8 mouse cellular contexts compared by ENCODE assay signal in genomic region chr9:119982956-119983551, GRCm38 (mm10). TPM values are rescaled to one million over a fixed set of nuclear protein-coding genes. Genes with fewer than 3 reads are reported as not detected.
DNase-seq lines count a peak whose midpoint lies in the region; ATAC-seq and TF ChIP-seq lines count a peak whose summit lies in the region.

No protein-coding gene starts in this region.

- no peak for TF ChIP-seq CTCF in embryonic fibroblast, embryonic 13.5 days (IDR thresholded peaks at IDR 0.05; ENCODE audit: borderline replicate concordance, insufficient read depth, low read length)

- H3K27ac ChIP-seq in embryonic fibroblast, embryonic 13.5 days (ENCODE audit: insufficient read depth, low read length): peak overlapping the region; percentile 97
- H3K27ac ChIP-seq in limb, embryonic 11.5 days (replicated peaks; ENCODE audit: low read depth, low read length): no peak overlapping the region
- no peak overlapping the region for H3K27ac ChIP-seq in midbrain, embryonic 12.5 days (replicated peaks)

- H3K4me2 ChIP-seq in limb, embryonic 11.5 days (ENCODE audit: low read depth, severe bottlenecking): peak overlapping the region; percentile 96
- H3K4me2 ChIP-seq in midbrain, embryonic 12.5 days (replicated peaks): peak overlapping the region; percentile 85

- H3K4me1 ChIP-seq in embryonic fibroblast, embryonic 13.5 days (ENCODE audit: control insufficient read depth, insufficient read depth, low read length): peaks cover 17% of the 10 kb centered on the region
- peaks cover 52% of the 10 kb centered on the region for H3K4me1 ChIP-seq in limb, embryonic 11.5 days (ENCODE audit: control insufficient read depth, insufficient read depth, low read length)
- peaks cover 47% of the 10 kb centered on the region for H3K4me1 ChIP-seq in midbrain, embryonic 12.5 days

- DNase-seq in embryo, embryonic 9.5 days (ENCODE audit: extremely low spot score): peak; percentile 33
- DNase-seq in embryo, embryonic 10.5 days (ENCODE audit: low spot score): no peak
- DNase-seq in heart, postnatal 25 days (ENCODE audit: low spot score): peak; percentile 53
- DNase-seq in limb, embryonic 11.5 days (ENCODE audit: low spot score): peak; percentile 34
- peak; percentile 75 to 87 for DNase-seq in thymus, adult 18-20 months

- H3K9ac ChIP-seq in limb, embryonic 11.5 days (ENCODE audit: low read length): peak overlapping the region; percentile 42
- peak overlapping the region; percentile 52 for H3K9ac ChIP-seq in midbrain, embryonic 12.5 days (replicated peaks)

- H3K4me3 ChIP-seq in embryonic fibroblast, embryonic 13.5 days (ENCODE audit: insufficient read depth, low read length): peak overlapping the region; percentile 76
- peak overlapping the region; percentile 64 for H3K4me3 ChIP-seq in limb, embryonic 11.5 days (ENCODE audit: low read depth, low read length)
- peak overlapping the region; percentile 57 for H3K4me3 ChIP-seq in midbrain, embryonic 12.5 days

- intact Hi-C loops in heart, postnatal 25 days (cut with DNase I): loop anchor here (2.0 kb wide), 2 partner anchors 18 to 28 kb away; no protein-coding TSS in a partner anchor

- peak; percentile 22 for ATAC-seq in activated CD4-positive, CD25-positive, alpha-beta regulatory T cell, adult 4 months
- ATAC-seq in limb, embryonic 11.5 days (ENCODE audit: insufficient number of reproducible peaks, low FRiP score, low TSS enrichment, low read depth): 0 out of 2 replicates have a peak, but pooled peaks have one; percentile 2
- ATAC-seq in midbrain, embryonic 12.5 days (ENCODE audit: low FRiP score, low read depth): peak; percentile 31; the same call in 1 of the 2 replicates

- TF ChIP-seq POLR2A in embryonic fibroblast, embryonic 13.5 days (IDR thresholded peaks at IDR 0.05; ENCODE audit: low read depth, low read length): no peak

- WGBS in limb, embryonic 11.5 days: 0% methylated on average over 40 of the region's 48 CpGs
- WGBS in midbrain, embryonic 12.5 days: under 1% methylated on average over 47 of the region's 48 CpGs

- no peaks in the 10 kb centered on the region for H3K36me3 ChIP-seq in limb, embryonic 11.5 days (ENCODE audit: control insufficient read depth, insufficient read depth, low read length)
- H3K36me3 ChIP-seq in midbrain, embryonic 12.5 days: no peaks in the 10 kb centered on the region

- H3K27me3 ChIP-seq in limb, embryonic 11.5 days (ENCODE audit: control insufficient read depth, insufficient read depth, low read length): no peaks in the 10 kb centered on the region
- peaks cover 46% of the 10 kb centered on the region for H3K27me3 ChIP-seq in midbrain, embryonic 12.5 days

- no peaks in the 10 kb centered on the region for H3K9me3 ChIP-seq in limb, embryonic 11.5 days (ENCODE audit: control insufficient read depth, low read length)
- H3K9me3 ChIP-seq in midbrain, embryonic 12.5 days: no peaks in the 10 kb centered on the region

RNA-seq across cellular contexts. Expression of gene Csrnp1, which starts 1.4 kb away (rescaled TPM):
- 10 to 100 TPM; 29.0 to 41.9 TPM for polyA plus RNA-seq in activated CD4-positive, CD25-positive, alpha-beta regulatory T cell, adult 4 months (2017; shearing (Covaris generic))
- 17.7 and 20.1 TPM in 2 replicates for polyA plus RNA-seq in embryonic fibroblast, embryonic 13.5 days (2011; ENCODE audit: insufficient read length, low read depth, missing spikeins)
- total RNA-seq in heart, postnatal 25 days (2021): 10 to 100 TPM in 1 of 2 experiments, 1 to 10 TPM in 1; 10.0 to 13.3 TPM
- polyA plus RNA-seq in limb, embryonic 11.5 days (2014; fragmentation: Nextera tagmentation; extraction: Ambion mirVana): 1.5 and 1.6 TPM in 2 replicates
- polyA plus RNA-seq in midbrain, embryonic 12.5 days (2016; fragmentation: Nextera tagmentation; extraction: Ambion mirVana): 0.89 and 1.5 TPM in 2 replicates

RNA-seq across cellular contexts. Expression of gene Xirp1, which starts 40.3 kb away (rescaled TPM):
- polyA plus RNA-seq in activated CD4-positive, CD25-positive, alpha-beta regulatory T cell, adult 4 months (2017; shearing (Covaris generic)): not detected
- not detected in 2 replicates for polyA plus RNA-seq in embryonic fibroblast, embryonic 13.5 days (2011; ENCODE audit: insufficient read length, low read depth, missing spikeins)
- total RNA-seq in heart, postnatal 25 days (2021): 100 to 1,000 TPM; 125 to 136 TPM
- polyA plus RNA-seq in limb, embryonic 11.5 days (2014; fragmentation: Nextera tagmentation; extraction: Ambion mirVana): not detected in 2 replicates
- polyA plus RNA-seq in midbrain, embryonic 12.5 days (2016; fragmentation: Nextera tagmentation; extraction: Ambion mirVana): 0.04 TPM in 1 of 2 replicates, not detected in the other

RNA-seq across cellular contexts. Expression of gene Ttc21a, which starts 45.6 kb away (rescaled TPM):
- not detected for polyA plus RNA-seq in activated CD4-positive, CD25-positive, alpha-beta regulatory T cell, adult 4 months (2017; shearing (Covaris generic))
- not detected in 2 replicates for polyA plus RNA-seq in embryonic fibroblast, embryonic 13.5 days (2011; ENCODE audit: insufficient read length, low read depth, missing spikeins)
- total RNA-seq in heart, postnatal 25 days (2021): not detected
- polyA plus RNA-seq in limb, embryonic 11.5 days (2014; fragmentation: Nextera tagmentation; extraction: Ambion mirVana): 0.35 and 0.68 TPM in 2 replicates
- 0.22 and 0.43 TPM in 2 replicates for polyA plus RNA-seq in midbrain, embryonic 12.5 days (2016; fragmentation: Nextera tagmentation; extraction: Ambion mirVana)

RNA-seq across cellular contexts. Expression of gene Gorasp1, which starts 45.7 kb away (rescaled TPM):
- polyA plus RNA-seq in activated CD4-positive, CD25-positive, alpha-beta regulatory T cell, adult 4 months (2017; shearing (Covaris generic)): 1 to 10 TPM; 3.9 to 4.6 TPM
- polyA plus RNA-seq in embryonic fibroblast, embryonic 13.5 days (2011; ENCODE audit: insufficient read length, low read depth, missing spikeins): 7.4 and 10.5 TPM in 2 replicates
- total RNA-seq in heart, postnatal 25 days (2021): 10 to 100 TPM; 28.1 to 31.5 TPM
- 23.3 and 23.8 TPM in 2 replicates for polyA plus RNA-seq in limb, embryonic 11.5 days (2014; fragmentation: Nextera tagmentation; extraction: Ambion mirVana)
- polyA plus RNA-seq in midbrain, embryonic 12.5 days (2016; fragmentation: Nextera tagmentation; extraction: Ambion mirVana): 21.3 and 23.3 TPM in 2 replicates
